Mouse (Mus musculus): ENCODE measurements around the gene Tmem107. TPM values are rescaled to one million over a fixed set of nuclear protein-coding genes. Genes with fewer than 3 reads are reported as not detected.

Tmem107 gene
- polyA plus RNA-seq, 1 experiment from 2014 or later = 137 TPM

GRCm38 (mm10) chr11:69121001-69121740 is 50.6 kb downstream of the Tmem107 start:
- Histone ChIP-seq H3K27me3 (no peaks in the 10 kb centered on the region; the same call in 1 of the 2 replicates), H3K27ac (replicated peaks) (peak overlapping the region; percentile 92), H3K36me3 (no peaks in the 10 kb centered on the region), H3K4me1 (peaks cover 44% of the 10 kb centered on the region), H3K4me3 (replicated peaks) (peak overlapping the region; percentile 81), H3K9me3 (replicated peaks) (no peaks in the 10 kb centered on the region), H3K9ac (peak overlapping the region; percentile 59), H3K4me2 (replicated peaks) (peak overlapping the region; percentile 96)
- 1% methylated on average over 33 of the region's 33 CpGs for WGBS
- ATAC-seq (ENCODE audit: insufficient number of reproducible peaks, low FRiP score, low TSS enrichment, low read depth) = no peak

- 1% methylated on average over 32 of the region's 32 CpGs for WGBS
- H3K4me1 ChIP-seq = peaks cover 49% of the 10 kb centered on the region
- H3K27me3 ChIP-seq = no peaks in the 10 kb centered on the region; the same call in 1 of the 2 replicates
Measured at GRCm38 (mm10) chr11:69121741-69122335, 51.2 kb downstream of the Tmem107 start.

GRCm38 (mm10) chr11:69122336-69122951 is 51.8 kb downstream of the Tmem107 start, which contains the start of gene 9130213A22Rik:
TSS of gene 9130213A22Rik (minus strand) at chr11:69122589.
- Histone ChIP-seq H3K36me3 (no peaks in the 10 kb centered on the region), H3K4me1 (peaks cover 45% of the 10 kb centered on the region), H3K27me3 (no peaks in the 10 kb centered on the region; the same call in 1 of the 2 replicates), H3K27ac (replicated peaks) (peak within 1 kb of the TSS; percentile 92), H3K4me2 (replicated peaks) (peak within 1 kb of the TSS; percentile 96), H3K4me3 (replicated peaks) (peak within 1 kb of the TSS; percentile 81), H3K9ac (peak within 1 kb of the TSS; percentile 59), H3K9me3 (replicated peaks) (no peaks in the 10 kb centered on the region)
- WGBS = under 1% methylated on average over 66 of the region's 66 CpGs
- ATAC-seq (ENCODE audit: insufficient number of reproducible peaks, low FRiP score, low TSS enrichment, low read depth) = peak; percentile 64

More at GRCm38 (mm10) chr11:69121741-69122335, 51.2 kb downstream of the Tmem107 start:
- Histone ChIP-seq H3K9ac (peak overlapping the region; percentile 59), H3K9me3 (replicated peaks) (no peaks in the 10 kb centered on the region), H3K4me2 (replicated peaks) (peak overlapping the region; percentile 96), H3K27ac (replicated peaks) (peak overlapping the region; percentile 92), H3K4me3 (replicated peaks) (peak overlapping the region; percentile 81), H3K36me3 (no peaks in the 10 kb centered on the region)
- ATAC-seq (ENCODE audit: insufficient number of reproducible peaks, low FRiP score, low TSS enrichment, low read depth) = no peak

Other genes with a start within 250 kb of the Tmem107 start
- 110 and 117 TPM in 2 replicates for gene Ndel1, start 198.9 kb upstream of the Tmem107 start, polyA plus RNA-seq (2015; fragmentation: Nextera tagmentation; extraction: Ambion mirVana)
- 3.4 and 3.5 TPM in 2 replicates for gene Rnf222, start 182.3 kb upstream of the Tmem107 start, polyA plus RNA-seq (2015; fragmentation: Nextera tagmentation; extraction: Ambion mirVana)
- 985 and 994 TPM in 2 replicates for gene Rpl26, start 169.2 kb upstream of the Tmem107 start, polyA plus RNA-seq (2015; fragmentation: Nextera tagmentation; extraction: Ambion mirVana)
- gene Odf4, start 143.7 kb upstream of the Tmem107 start, polyA plus RNA-seq (2015; fragmentation: Nextera tagmentation; extraction: Ambion mirVana) = not detected in 2 replicates
- gene Arhgef15, start 113.3 kb upstream of the Tmem107 start, polyA plus RNA-seq (2015; fragmentation: Nextera tagmentation; extraction: Ambion mirVana) = 8.0 and 9.7 TPM in 2 replicates
- gene Slc25a35, start 102.7 kb upstream of the Tmem107 start, polyA plus RNA-seq (2015; fragmentation: Nextera tagmentation; extraction: Ambion mirVana) = 6.0 and 10.0 TPM in 2 replicates
- gene Rangrf, start 95.6 kb upstream of the Tmem107 start, polyA plus RNA-seq (2015; fragmentation: Nextera tagmentation; extraction: Ambion mirVana) = 49.5 and 52.3 TPM in 2 replicates
- gene Pfas, start 62.3 kb upstream of the Tmem107 start, polyA plus RNA-seq (2015; fragmentation: Nextera tagmentation; extraction: Ambion mirVana) = 26.1 and 27.5 TPM in 2 replicates
- 43.7 and 53.5 TPM in 2 replicates for gene Ctc1, start 54.9 kb upstream of the Tmem107 start, polyA plus RNA-seq (2015; fragmentation: Nextera tagmentation; extraction: Ambion mirVana)
- gene Aurkb, start 25.2 kb upstream of the Tmem107 start, polyA plus RNA-seq (2015; fragmentation: Nextera tagmentation; extraction: Ambion mirVana) = 122 and 123 TPM in 2 replicates
- gene Borcs6, start 11.1 kb upstream of the Tmem107 start, polyA plus RNA-seq (2015; fragmentation: Nextera tagmentation; extraction: Ambion mirVana) = 14.9 and 15.7 TPM in 2 replicates
- 111 and 149 TPM in 2 replicates for gene Vamp2, start 17.7 kb downstream of the Tmem107 start, polyA plus RNA-seq (2015; fragmentation: Nextera tagmentation; extraction: Ambion mirVana)
- gene Per1, start 24.4 kb downstream of the Tmem107 start, polyA plus RNA-seq (2015; fragmentation: Nextera tagmentation; extraction: Ambion mirVana) = 29.6 and 34.4 TPM in 2 replicates
- 0.55 and 0.64 TPM in 2 replicates for gene Hes7, start 49.6 kb downstream of the Tmem107 start, polyA plus RNA-seq (2015; fragmentation: Nextera tagmentation; extraction: Ambion mirVana)
- 0.35 and 0.51 TPM in 2 replicates for gene 9130213A22Rik, start 51.8 kb downstream of the Tmem107 start, polyA plus RNA-seq (2015; fragmentation: Nextera tagmentation; extraction: Ambion mirVana)
- 7.6 and 8.9 TPM in 2 replicates for gene Aloxe3, start 55.1 kb downstream of the Tmem107 start, polyA plus RNA-seq (2015; fragmentation: Nextera tagmentation; extraction: Ambion mirVana)
- 28.7 and 30.5 TPM in 2 replicates for gene Alox12b, start 86.2 kb downstream of the Tmem107 start, polyA plus RNA-seq (2015; fragmentation: Nextera tagmentation; extraction: Ambion mirVana)
- 0.27 and 0.88 TPM in 2 replicates for gene Alox8, start 127.0 kb downstream of the Tmem107 start, polyA plus RNA-seq (2015; fragmentation: Nextera tagmentation; extraction: Ambion mirVana)
- gene Gucy2e, start 166.2 kb downstream of the Tmem107 start, polyA plus RNA-seq (2015; fragmentation: Nextera tagmentation; extraction: Ambion mirVana) = 0.41 and 0.53 TPM in 2 replicates

All from embryonic facial prominence, embryonic 15.5 days (tissue).